Mouse (Mus musculus): ENCODE data around the gene Slc12a9.

- TF ChIP-seq CTCF (IDR thresholded peaks at IDR 0.05; ENCODE audit: insufficient read depth, low read length) = no peak
- no peak for TF ChIP-seq POLR2A (IDR thresholded peaks at IDR 0.05; ENCODE audit: borderline replicate concordance, extremely low read depth, low read depth, low read length)
These were observed 27.6 kb downstream of the Slc12a9 start for GRCm38 (mm10) chr5:137305822-137306221.
